Mouse (Mus musculus) heart, postnatal 0 days (tissue): Measurements from ENCODE around the gene Slc39a3.

ENCODE experiments used
- CTCF ChIP-seq: IDR thresholded peaks from 2 replicates; pipeline ENCODE4 v1.5.1; 2016; ENCODE audit warnings: antibody characterized with exemption, control low read depth, low read depth
- EP300 ChIP-seq: IDR thresholded peaks from 2 replicates; pipeline ENCODE4 v1.6.1; 2016; ENCODE audit warnings: antibody characterized with exemption, low read depth

GRCm38 (mm10) chr10:81029031-81029430 lies 8.2 kb downstream of the Slc39a3 start:
- TF ChIP-seq CTCF, result no peak
- TF ChIP-seq EP300, result no peak
